Mouse (Mus musculus): ENCODE measurements around the gene Vps33a. TPM values are rescaled to one million over a fixed set of nuclear protein-coding genes. Genes with fewer than 3 reads are reported as not detected.

Gene Vps33a
- total RNA-seq, 2 experiments from 2014 or later, result 80.6 to 82.4 TPM

Small RNA genes lying within 50 kb of the gene (microRNA-seq; reads per million reads assigned to microRNA genes)
- 0.55 to 1.00 reads per million in 2 experiments for gene Mir7647

Other genes with a start within 250 kb of the Vps33a start
- 10 to 100 TPM; 68.7 to 70.3 TPM for gene Bcl7a, start 229.2 kb downstream of the Vps33a start, total RNA-seq (2021)
- gene Mlxip, start 178.2 kb downstream of the Vps33a start, total RNA-seq (2021), result 10 to 100 TPM; 16.6 to 21.6 TPM
- 1 to 10 TPM in 1 of 2 experiments, under 1 TPM in 1; 0.17 to 1.1 TPM for gene Lrrc43, start 83.7 kb downstream of the Vps33a start, total RNA-seq (2021)
- not detected for gene Il31, start 83.5 kb downstream of the Vps33a start, total RNA-seq (2021)
- 1 to 10 TPM in 1 of 2 experiments, under 1 TPM in 1; 0.94 to 1.2 TPM for gene B3gnt4, start 62.6 kb downstream of the Vps33a start, total RNA-seq (2021)
- 10 to 100 TPM; 34.4 to 35.3 TPM for gene Diablo, start 48.9 kb downstream of the Vps33a start, total RNA-seq (2021)
- 1 to 10 TPM; 2.0 to 5.2 TPM for gene Gm49027, start 47.5 kb downstream of the Vps33a start, total RNA-seq (2021)
- gene Clip1, start 111.6 kb upstream of the Vps33a start, total RNA-seq (2021), result 100 to 1,000 TPM; 114 to 130 TPM
- 10 to 100 TPM; 45.4 to 50.1 TPM for gene Zcchc8, start 148.1 kb upstream of the Vps33a start, total RNA-seq (2021)
- 100 to 1,000 TPM in 1 of 2 experiments, 10 to 100 TPM in 1; 90.6 to 108 TPM for gene Rsrc2, start 176.4 kb upstream of the Vps33a start, total RNA-seq (2021)
- gene Kntc1, start 176.7 kb upstream of the Vps33a start, total RNA-seq (2021), result 1 to 10 TPM; 1.9 to 2.9 TPM